Mouse (Mus musculus): ENCODE data around the gene Wdfy2. TPM values are rescaled to one million over a fixed set of nuclear protein-coding genes. Genes with fewer than 3 reads are reported as not detected.

Gene Wdfy2
- polyA plus RNA-seq, 1 experiment from 2014 or later: 8.9 TPM

GRCm38 (mm10) chr14:62922637-62923036, 85.2 kb downstream of the Wdfy2 start:
- H3K27me3 ChIP-seq (ENCODE audit: insufficient read depth, poor library complexity, severe bottlenecking): no peaks in the 10 kb centered on the region
- no peaks in the 10 kb centered on the region for H3K9me3 ChIP-seq
- 0 out of 2 replicates have a peak, but pooled peaks cover under 1% of the 10 kb centered on the region for H3K4me1 ChIP-seq
- no peak for DNase-seq (ENCODE audit: low spot score)
- peaks cover 10% of the 10 kb centered on the region for H3K36me3 ChIP-seq
- no peak overlapping the region for H3K27ac ChIP-seq
- no peak overlapping the region for H3K4me3 ChIP-seq

GRCm38 (mm10) chr14:62924800-62925199, 87.3 kb downstream of the Wdfy2 start:
- no peak overlapping the region for H3K4me3 ChIP-seq
- 79% methylated on average over 4 of the region's 4 CpGs for WGBS
- no peak overlapping the region for H3K27ac ChIP-seq

GRCm38 (mm10) chr14:62928101-62928541, 90.6 kb downstream of the Wdfy2 start:
- H3K36me3 ChIP-seq: peaks cover 27% of the 10 kb centered on the region
- DNase-seq (ENCODE audit: low spot score): no peak
- WGBS: 54% methylated on average over 5 of the region's 5 CpGs
- H3K27ac ChIP-seq: no peak overlapping the region
- no peaks in the 10 kb centered on the region for H3K9me3 ChIP-seq
- no peak overlapping the region for H3K4me3 ChIP-seq
- H3K27me3 ChIP-seq (ENCODE audit: insufficient read depth, poor library complexity, severe bottlenecking): no peaks in the 10 kb centered on the region
- 0 out of 2 replicates have a peak, but pooled peaks cover 3% of the 10 kb centered on the region for H3K4me1 ChIP-seq

More at GRCm38 (mm10) chr14:62924800-62925199, 87.3 kb downstream of the Wdfy2 start:
- Histone ChIP-seq H3K36me3 (peaks cover 18% of the 10 kb centered on the region), H3K27me3 (ENCODE audit: insufficient read depth, poor library complexity, severe bottlenecking) (no peaks in the 10 kb centered on the region), H3K9me3 (no peaks in the 10 kb centered on the region), H3K4me1 (0 out of 2 replicates have a peak, but pooled peaks cover 3% of the 10 kb centered on the region)
- DNase-seq (ENCODE audit: low spot score): no peak

- Histone ChIP-seq H3K27ac (no peak overlapping the region), H3K4me3 (no peak overlapping the region), H3K9me3 (0 out of 2 replicates have a peak, but pooled peaks cover 4% of the 10 kb centered on the region), H3K27me3 (ENCODE audit: insufficient read depth, poor library complexity, severe bottlenecking) (no peaks in the 10 kb centered on the region), H3K4me1 (peaks cover 3% of the 10 kb centered on the region; the same call in 1 of the 2 replicates), H3K36me3 (peaks cover 37% of the 10 kb centered on the region)
- no peak for DNase-seq (ENCODE audit: low spot score)
- WGBS: 80% methylated on average over 9 of the region's 9 CpGs
Observed at GRCm38 (mm10) chr14:62935361-62935760, 97.9 kb downstream of the Wdfy2 start.

GRCm38 (mm10) chr14:62936631-62937380, 99.3 kb downstream of the Wdfy2 start:
- H3K27ac ChIP-seq: no peak overlapping the region
- DNase-seq (ENCODE audit: low spot score): no peak
- H3K36me3 ChIP-seq: peaks cover 37% of the 10 kb centered on the region
- H3K27me3 ChIP-seq (ENCODE audit: insufficient read depth, poor library complexity, severe bottlenecking): no peaks in the 10 kb centered on the region
- WGBS: 86% methylated on average over 6 of the region's 6 CpGs
- no peak overlapping the region for H3K4me3 ChIP-seq
- H3K9me3 ChIP-seq: 0 out of 2 replicates have a peak, but pooled peaks cover 4% of the 10 kb centered on the region
- H3K4me1 ChIP-seq: peaks cover 3% of the 10 kb centered on the region; the same call in 1 of the 2 replicates

- H3K27me3 ChIP-seq (ENCODE audit: insufficient read depth, poor library complexity, severe bottlenecking): no peaks in the 10 kb centered on the region
- no peak overlapping the region for H3K27ac ChIP-seq
- H3K9me3 ChIP-seq: 0 out of 2 replicates have a peak, but pooled peaks cover 4% of the 10 kb centered on the region
- WGBS: 76% methylated on average over 5 of the region's 5 CpGs
- H3K36me3 ChIP-seq: peaks cover 41% of the 10 kb centered on the region
- H3K4me3 ChIP-seq: no peak overlapping the region
- DNase-seq (ENCODE audit: low spot score): no peak
- H3K4me1 ChIP-seq: peaks cover 3% of the 10 kb centered on the region; the same call in 1 of the 2 replicates
Observed at GRCm38 (mm10) chr14:62937675-62938074, 100.2 kb downstream of the Wdfy2 start.

GRCm38 (mm10) chr14:62939435-62939834, 102.0 kb downstream of the Wdfy2 start:
- Histone ChIP-seq H3K27ac (no peak overlapping the region), H3K36me3 (peaks cover 44% of the 10 kb centered on the region), H3K4me3 (no peak overlapping the region), H3K9me3 (0 out of 2 replicates have a peak, but pooled peaks cover 4% of the 10 kb centered on the region), H3K4me1 (peaks cover 3% of the 10 kb centered on the region; the same call in 1 of the 2 replicates), H3K27me3 (ENCODE audit: insufficient read depth, poor library complexity, severe bottlenecking) (no peaks in the 10 kb centered on the region)
- WGBS: 94% methylated on average over 3 of the region's 3 CpGs
- no peak for DNase-seq (ENCODE audit: low spot score)

- 85% methylated on average over 14 of the region's 14 CpGs for WGBS
- no peak for DNase-seq (ENCODE audit: low spot score)
- H3K27ac ChIP-seq: no peak overlapping the region
Observed at GRCm38 (mm10) chr14:62940383-62941074, 103.1 kb downstream of the Wdfy2 start.

GRCm38 (mm10) chr14:62946794-62947193, 109.3 kb downstream of the Wdfy2 start:
- Histone ChIP-seq H3K36me3 (peaks cover 35% of the 10 kb centered on the region), H3K27me3 (ENCODE audit: insufficient read depth, poor library complexity, severe bottlenecking) (no peaks in the 10 kb centered on the region), H3K4me1 (no peaks in the 10 kb centered on the region), H3K27ac (no peak overlapping the region), H3K4me3 (no peak overlapping the region), H3K9me3 (no peaks in the 10 kb centered on the region)
- WGBS: 88% methylated on average over 3 of the region's 3 CpGs
- no peak for DNase-seq (ENCODE audit: low spot score)

More at GRCm38 (mm10) chr14:62940383-62941074, 103.1 kb downstream of the Wdfy2 start:
- Histone ChIP-seq H3K4me1 (peaks cover 3% of the 10 kb centered on the region; the same call in 1 of the 2 replicates), H3K27me3 (ENCODE audit: insufficient read depth, poor library complexity, severe bottlenecking) (no peaks in the 10 kb centered on the region), H3K9me3 (0 out of 2 replicates have a peak, but pooled peaks cover 4% of the 10 kb centered on the region), H3K4me3 (no peak overlapping the region), H3K36me3 (peaks cover 51% of the 10 kb centered on the region)

- H3K9me3 ChIP-seq: no peaks in the 10 kb centered on the region
- H3K4me1 ChIP-seq: peaks cover 5% of the 10 kb centered on the region; the same call in 1 of the 2 replicates
- WGBS: 83% methylated on average over 9 of the region's 9 CpGs
- peaks cover 75% of the 10 kb centered on the region for H3K36me3 ChIP-seq
- H3K27me3 ChIP-seq (ENCODE audit: insufficient read depth, poor library complexity, severe bottlenecking): no peaks in the 10 kb centered on the region
- no peak for DNase-seq (ENCODE audit: low spot score)
- H3K4me3 ChIP-seq: no peak overlapping the region
- H3K27ac ChIP-seq: no peak overlapping the region
Observed at GRCm38 (mm10) chr14:62956091-62956490, 118.6 kb downstream of the Wdfy2 start.

GRCm38 (mm10) chr14:62963632-62964031, 126.2 kb downstream of the Wdfy2 start:
- Histone ChIP-seq H3K36me3 (peaks cover 15% of the 10 kb centered on the region), H3K27ac (no peak overlapping the region), H3K27me3 (ENCODE audit: insufficient read depth, poor library complexity, severe bottlenecking) (no peaks in the 10 kb centered on the region), H3K4me3 (no peak overlapping the region), H3K9me3 (no peaks in the 10 kb centered on the region), H3K4me1 (peaks cover 24% of the 10 kb centered on the region)
- WGBS: 87% methylated on average over 4 of the region's 4 CpGs
- no peak for DNase-seq (ENCODE audit: low spot score)

- peak overlapping the region; percentile 49 for H3K4me3 ChIP-seq
- no peaks in the 10 kb centered on the region for H3K9me3 ChIP-seq
- WGBS: 73% methylated on average over 5 of the region's 5 CpGs
- H3K4me1 ChIP-seq: peaks cover 25% of the 10 kb centered on the region
- H3K36me3 ChIP-seq: no peaks in the 10 kb centered on the region
- no peaks in the 10 kb centered on the region for H3K27me3 ChIP-seq (ENCODE audit: insufficient read depth, poor library complexity, severe bottlenecking)
- H3K27ac ChIP-seq: peak overlapping the region; percentile 71
- DNase-seq (ENCODE audit: low spot score): no peak
Observed at GRCm38 (mm10) chr14:62965342-62965741, 127.9 kb downstream of the Wdfy2 start.

All from heart, embryonic 10.5 days (tissue).